Mouse (Mus musculus): ENCODE results near the gene Arhgap15.

DNA sequence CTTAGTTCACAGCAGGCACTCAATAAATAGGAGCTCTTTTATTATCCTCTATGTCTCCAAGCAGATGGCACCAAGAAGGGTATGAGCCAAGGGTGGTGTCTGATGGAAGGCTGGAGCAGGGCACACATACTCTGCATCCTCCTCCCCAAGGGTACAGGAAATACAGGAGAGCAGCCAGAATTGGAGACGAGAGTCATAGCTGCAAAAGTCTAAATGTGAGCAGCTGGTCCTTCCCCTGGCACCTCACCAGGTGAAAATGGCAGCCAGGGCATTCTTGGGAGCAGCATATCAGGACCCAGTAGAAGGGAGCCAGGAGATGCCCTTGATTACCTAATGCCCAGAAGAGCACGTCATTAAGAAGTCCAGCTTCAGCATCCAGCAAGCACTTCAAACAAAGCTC is 320.3 kb downstream of the Arhgap15 start:
- TF ChIP-seq POLR2A (IDR thresholded peaks at IDR 0.05; ENCODE audit: insufficient read depth, low read depth, low read length): no peak
- no peak for TF ChIP-seq CTCF (IDR thresholded peaks at IDR 0.05)
- no peak for TF ChIP-seq EP300 (IDR thresholded peaks at IDR 0.05; ENCODE audit: insufficient read depth, low read depth, low read length)

Data from heart, adult 2 months (tissue).